Mouse (Mus musculus): Measurements from ENCODE around the gene Hoxb3. TPM values are rescaled to one million over a fixed set of nuclear protein-coding genes. Genes with fewer than 3 reads are reported as not detected.

Gene Hoxb3
- polyA plus RNA-seq, 1 experiment from 2014 or later = 4.2 TPM

GRCm38 (mm10) chr11:96316696-96317607 is 6.2 kb upstream of the Hoxb3 start:
- Histone ChIP-seq H3K9ac (ENCODE audit: low read depth, low read length) (peak overlapping the region; percentile 98), H3K36me3 (ENCODE audit: insufficient read depth, low read length) (0 out of 2 replicates have a peak, but pooled peaks cover 7% of the 10 kb centered on the region), H3K27ac (peak overlapping the region; percentile 99), H3K4me1 (replicated peaks; ENCODE audit: insufficient read depth, low read length) (peaks cover 16% of the 10 kb centered on the region; the same call in 1 of the 2 replicates), H3K9me3 (replicated peaks; ENCODE audit: low read length) (no peaks in the 10 kb centered on the region), H3K4me3 (replicated peaks; ENCODE audit: low read depth, low read length) (peak overlapping the region; percentile 83), H3K27me3 (ENCODE audit: insufficient read depth, low read length) (no peaks in the 10 kb centered on the region), H3K4me2 (ENCODE audit: low read length) (peak overlapping the region; percentile 96)
- no peak for TF ChIP-seq CTCF (IDR thresholded peaks at IDR 0.05; ENCODE audit: low read depth)
- no peak for ATAC-seq (replicated peaks; ENCODE audit: low FRiP score, low read depth)
- DNase-seq (ENCODE audit: low spot score) = no peak
- 15% methylated on average over 18 of the region's 18 CpGs for WGBS

- H3K27ac ChIP-seq = peak within 1 kb of the TSS; percentile 99
- 0 out of 2 replicates have a peak, but pooled peaks cover 7% of the 10 kb centered on the region for H3K36me3 ChIP-seq (ENCODE audit: insufficient read depth, low read length)
- ATAC-seq (replicated peaks; ENCODE audit: low FRiP score, low read depth) (peak; percentile 9), DNase-seq (ENCODE audit: low spot score) (no peak)
- H3K4me1 ChIP-seq (replicated peaks; ENCODE audit: insufficient read depth, low read length) = peaks cover 23% of the 10 kb centered on the region; the same call in 1 of the 2 replicates
- 6% methylated on average over 28 of the region's 28 CpGs for WGBS
- H3K4me3 ChIP-seq (replicated peaks; ENCODE audit: low read depth, low read length) = peak within 1 kb of the TSS; percentile 83
- H3K4me2 ChIP-seq (ENCODE audit: low read length) = peak within 1 kb of the TSS; percentile 96
- no peaks in the 10 kb centered on the region for H3K27me3 ChIP-seq (ENCODE audit: insufficient read depth, low read length)
- peak within 1 kb of the TSS; percentile 98 for H3K9ac ChIP-seq (ENCODE audit: low read depth, low read length)
- no peaks in the 10 kb centered on the region for H3K9me3 ChIP-seq (replicated peaks; ENCODE audit: low read length)
- no peak for TF ChIP-seq CTCF (IDR thresholded peaks at IDR 0.05; ENCODE audit: low read depth)
Observed at GRCm38 (mm10) chr11:96317608-96318367, 5.3 kb upstream of the Hoxb3 start, which contains the start of gene Hoxb4. Gene Hoxb4 (plus strand): TSS chr11:96318267.

- Histone ChIP-seq H3K4me3 (replicated peaks; ENCODE audit: low read depth, low read length) (peak overlapping the region; percentile 83), H3K27me3 (ENCODE audit: insufficient read depth, low read length) (no peaks in the 10 kb centered on the region), H3K9ac (ENCODE audit: low read depth, low read length) (peak overlapping the region; percentile 98), H3K27ac (peak overlapping the region; percentile 99), H3K36me3 (ENCODE audit: insufficient read depth, low read length) (0 out of 2 replicates have a peak, but pooled peaks cover 7% of the 10 kb centered on the region), H3K9me3 (replicated peaks; ENCODE audit: low read length) (no peaks in the 10 kb centered on the region), H3K4me2 (ENCODE audit: low read length) (peak overlapping the region; percentile 96), H3K4me1 (replicated peaks; ENCODE audit: insufficient read depth, low read length) (peaks cover 31% of the 10 kb centered on the region)
- under 1% methylated on average over 45 of the region's 45 CpGs for WGBS
- TF ChIP-seq CTCF (IDR thresholded peaks at IDR 0.05; ENCODE audit: low read depth) = no peak
- peak; percentile 74 for ATAC-seq (replicated peaks; ENCODE audit: low FRiP score, low read depth)
- DNase-seq (ENCODE audit: low spot score) = peak; percentile 97
Observed at GRCm38 (mm10) chr11:96318368-96319070, 4.6 kb upstream of the Hoxb3 start.

GRCm38 (mm10) chr11:96319071-96319902 is 3.8 kb upstream of the Hoxb3 start:
- WGBS = under 1% methylated on average over 34 of the region's 34 CpGs
- ATAC-seq (replicated peaks; ENCODE audit: low FRiP score, low read depth) (peak; percentile 80), DNase-seq (ENCODE audit: low spot score) (peak; percentile 98)
- H3K4me1 ChIP-seq (replicated peaks; ENCODE audit: insufficient read depth, low read length) = peaks cover 37% of the 10 kb centered on the region
- H3K4me3 ChIP-seq (replicated peaks; ENCODE audit: low read depth, low read length) = peak overlapping the region; percentile 83
- H3K27ac ChIP-seq = peak overlapping the region; percentile 99
- 0 out of 2 replicates have a peak, but pooled peaks cover 7% of the 10 kb centered on the region for H3K36me3 ChIP-seq (ENCODE audit: insufficient read depth, low read length)
- H3K27me3 ChIP-seq (ENCODE audit: insufficient read depth, low read length) = no peaks in the 10 kb centered on the region
- H3K9ac ChIP-seq (ENCODE audit: low read depth, low read length) = peak overlapping the region; percentile 98
- H3K9me3 ChIP-seq (replicated peaks; ENCODE audit: low read length) = no peaks in the 10 kb centered on the region
- TF ChIP-seq CTCF (IDR thresholded peaks at IDR 0.05; ENCODE audit: low read depth) = no peak
- peak overlapping the region; percentile 96 for H3K4me2 ChIP-seq (ENCODE audit: low read length)

- peak overlapping the region; percentile 83 for H3K4me3 ChIP-seq (replicated peaks; ENCODE audit: low read depth, low read length)
- peak overlapping the region; percentile 88 for H3K9ac ChIP-seq (ENCODE audit: low read depth, low read length)
- H3K27ac ChIP-seq = peak overlapping the region; percentile 99
- peaks cover 40% of the 10 kb centered on the region for H3K4me1 ChIP-seq (replicated peaks; ENCODE audit: insufficient read depth, low read length)
- no peaks in the 10 kb centered on the region for H3K9me3 ChIP-seq (replicated peaks; ENCODE audit: low read length)
- under 1% methylated on average over 29 of the region's 29 CpGs for WGBS
- peak overlapping the region; percentile 96 for H3K4me2 ChIP-seq (ENCODE audit: low read length)
- DNase-seq (ENCODE audit: low spot score) (peak; percentile 82), ATAC-seq (replicated peaks; ENCODE audit: low FRiP score, low read depth) (0 out of 2 replicates have a peak, but pooled peaks have one; percentile 0)
- no peaks in the 10 kb centered on the region for H3K27me3 ChIP-seq (ENCODE audit: insufficient read depth, low read length)
- no peak for TF ChIP-seq CTCF (IDR thresholded peaks at IDR 0.05; ENCODE audit: low read depth)
- 0 out of 2 replicates have a peak, but pooled peaks cover 7% of the 10 kb centered on the region for H3K36me3 ChIP-seq (ENCODE audit: insufficient read depth, low read length)
Observed at GRCm38 (mm10) chr11:96319910-96320309, 3.2 kb upstream of the Hoxb3 start.

All from kidney, postnatal 0 days (tissue).